Mouse (Mus musculus): Measurements from ENCODE around the gene Ubap1. TPM values are rescaled to one million over a fixed set of nuclear protein-coding genes. Genes with fewer than 3 reads are reported as not detected.
A peak's percentile ranks its signal among the peaks of the same experiment; 100 is the strongest.

The Ubap1 gene
- 53.7 and 54.8 TPM in 2 replicates for polyA plus RNA-seq (2015; fragmentation: Nextera tagmentation; extraction: Ambion mirVana)

- ATAC-seq (replicated peaks; ENCODE audit: low FRiP score, low read depth) (peak; percentile 99), DNase-seq (ENCODE audit: low spot score) (peak; percentile 99)
- under 1% methylated on average over 30 of the region's 31 CpGs for WGBS
- H3K4me2 ChIP-seq (ENCODE audit: low read length), result peak within 1 kb of the TSS; percentile 78
- no peaks in the 10 kb centered on the region for H3K27me3 ChIP-seq (ENCODE audit: insufficient read depth, low read length)
- H3K9me3 ChIP-seq (replicated peaks; ENCODE audit: low read length), result no peaks in the 10 kb centered on the region
- H3K9ac ChIP-seq (ENCODE audit: low read depth, low read length), result peak within 1 kb of the TSS; percentile 88
- H3K36me3 ChIP-seq (ENCODE audit: insufficient read depth, low read length), result no peaks in the 10 kb centered on the region
- H3K27ac ChIP-seq, result peak within 1 kb of the TSS; percentile 94
- TF ChIP-seq CTCF (IDR thresholded peaks at IDR 0.05; ENCODE audit: low read depth), result 0 out of 2 replicates have a peak, but pooled peaks have one; percentile 4
- 0 out of 2 replicates have a peak, but pooled peaks cover 3% of the 10 kb centered on the region for H3K4me1 ChIP-seq (replicated peaks; ENCODE audit: insufficient read depth, low read length)
- peak within 1 kb of the TSS; percentile 91 for H3K4me3 ChIP-seq (replicated peaks; ENCODE audit: low read depth, low read length)
These were observed at the start of gene Ubap1 for GRCm38 (mm10) chr4:41348584-41349198. Gene Ubap1, plus strand, starts transcription at chr4:41348996.

- peaks cover 45% of the 10 kb centered on the region for H3K36me3 ChIP-seq (ENCODE audit: insufficient read depth, low read length)
These were observed 45.1 kb upstream of the Ubap1 start for GRCm38 (mm10) chr4:41303671-41304070.

GRCm38 (mm10) chr4:41304302-41304701 is 44.5 kb upstream of the Ubap1 start:
- 50% methylated on average over 3 of the region's 3 CpGs for WGBS
- Histone ChIP-seq H3K9ac (ENCODE audit: low read depth, low read length) (no peak overlapping the region), H3K4me3 (replicated peaks; ENCODE audit: low read depth, low read length) (no peak overlapping the region), H3K4me1 (replicated peaks; ENCODE audit: insufficient read depth, low read length) (no peaks in the 10 kb centered on the region), H3K27ac (no peak overlapping the region), H3K4me2 (ENCODE audit: low read length) (no peak overlapping the region), H3K36me3 (ENCODE audit: insufficient read depth, low read length) (peaks cover 41% of the 10 kb centered on the region), H3K27me3 (ENCODE audit: insufficient read depth, low read length) (no peaks in the 10 kb centered on the region), H3K9me3 (replicated peaks; ENCODE audit: low read length) (no peaks in the 10 kb centered on the region)
- no peak for DNase-seq (ENCODE audit: low spot score)
- ATAC-seq (replicated peaks; ENCODE audit: low FRiP score, low read depth), result no peak
- TF ChIP-seq CTCF (IDR thresholded peaks at IDR 0.05; ENCODE audit: low read depth), result no peak

More at GRCm38 (mm10) chr4:41303671-41304070, 45.1 kb upstream of the Ubap1 start:
- Histone ChIP-seq H3K9ac (ENCODE audit: low read depth, low read length) (no peak overlapping the region), H3K27me3 (ENCODE audit: insufficient read depth, low read length) (no peaks in the 10 kb centered on the region), H3K4me1 (replicated peaks; ENCODE audit: insufficient read depth, low read length) (no peaks in the 10 kb centered on the region), H3K4me3 (replicated peaks; ENCODE audit: low read depth, low read length) (no peak overlapping the region), H3K27ac (no peak overlapping the region), H3K9me3 (replicated peaks; ENCODE audit: low read length) (no peaks in the 10 kb centered on the region), H3K4me2 (ENCODE audit: low read length) (no peak overlapping the region)
- no peak for TF ChIP-seq CTCF (IDR thresholded peaks at IDR 0.05; ENCODE audit: low read depth)
- ATAC-seq (replicated peaks; ENCODE audit: low FRiP score, low read depth) (no peak), DNase-seq (ENCODE audit: low spot score) (no peak)
- WGBS, result 91% methylated on average over 7 of the region's 7 CpGs

GRCm38 (mm10) chr4:41307406-41307805 is 41.4 kb upstream of the Ubap1 start:
- no peak for ATAC-seq (replicated peaks; ENCODE audit: low FRiP score, low read depth)
- TF ChIP-seq CTCF (IDR thresholded peaks at IDR 0.05; ENCODE audit: low read depth), result no peak
- Histone ChIP-seq H3K4me1 (replicated peaks; ENCODE audit: insufficient read depth, low read length) (no peaks in the 10 kb centered on the region), H3K4me2 (ENCODE audit: low read length) (no peak overlapping the region), H3K27me3 (ENCODE audit: insufficient read depth, low read length) (no peaks in the 10 kb centered on the region), H3K36me3 (ENCODE audit: insufficient read depth, low read length) (peaks cover 27% of the 10 kb centered on the region), H3K4me3 (replicated peaks; ENCODE audit: low read depth, low read length) (no peak overlapping the region), H3K27ac (no peak overlapping the region), H3K9ac (ENCODE audit: low read depth, low read length) (no peak overlapping the region), H3K9me3 (replicated peaks; ENCODE audit: low read length) (no peaks in the 10 kb centered on the region)
- WGBS, result 78% methylated on average over 6 of the region's 6 CpGs
- no peak for DNase-seq (ENCODE audit: low spot score)

GRCm38 (mm10) chr4:41310567-41311563 is 37.9 kb upstream of the Ubap1 start:
- peaks cover 21% of the 10 kb centered on the region for H3K36me3 ChIP-seq (ENCODE audit: insufficient read depth, low read length)

GRCm38 (mm10) chr4:41313722-41314121 is 35.1 kb upstream of the Ubap1 start:
- TF ChIP-seq CTCF (IDR thresholded peaks at IDR 0.05; ENCODE audit: low read depth), result no peak
- Histone ChIP-seq H3K9ac (ENCODE audit: low read depth, low read length) (peak overlapping the region; percentile 93), H3K4me1 (replicated peaks; ENCODE audit: insufficient read depth, low read length) (peaks cover 5% of the 10 kb centered on the region; the same call in 1 of the 2 replicates), H3K4me2 (ENCODE audit: low read length) (peak overlapping the region; percentile 79), H3K4me3 (replicated peaks; ENCODE audit: low read depth, low read length) (peak overlapping the region; percentile 84), H3K27me3 (ENCODE audit: insufficient read depth, low read length) (no peaks in the 10 kb centered on the region), H3K27ac (peak overlapping the region; percentile 99; the same call in 1 of the 2 replicates), H3K9me3 (replicated peaks; ENCODE audit: low read length) (no peaks in the 10 kb centered on the region), H3K36me3 (ENCODE audit: insufficient read depth, low read length) (peaks cover 18% of the 10 kb centered on the region)
- DNase-seq (ENCODE audit: low spot score) (peak; percentile 13), ATAC-seq (replicated peaks; ENCODE audit: low FRiP score, low read depth) (no peak)
- WGBS, result 11% methylated on average over 14 of the region's 14 CpGs

More at GRCm38 (mm10) chr4:41310567-41311563, 37.9 kb upstream of the Ubap1 start:
- DNase-seq (ENCODE audit: low spot score), result no peak
- ATAC-seq (replicated peaks; ENCODE audit: low FRiP score, low read depth), result no peak
- WGBS, result 90% methylated on average over 9 of the region's 9 CpGs
- peaks cover 5% of the 10 kb centered on the region; the same call in 1 of the 2 replicates for H3K4me1 ChIP-seq (replicated peaks; ENCODE audit: insufficient read depth, low read length)
- no peak overlapping the region for H3K4me2 ChIP-seq (ENCODE audit: low read length)
- H3K9me3 ChIP-seq (replicated peaks; ENCODE audit: low read length), result no peaks in the 10 kb centered on the region
- H3K9ac ChIP-seq (ENCODE audit: low read depth, low read length), result no peak overlapping the region
- no peaks in the 10 kb centered on the region for H3K27me3 ChIP-seq (ENCODE audit: insufficient read depth, low read length)
- no peak overlapping the region for H3K27ac ChIP-seq
- no peak for TF ChIP-seq CTCF (IDR thresholded peaks at IDR 0.05; ENCODE audit: low read depth)
- H3K4me3 ChIP-seq (replicated peaks; ENCODE audit: low read depth, low read length), result no peak overlapping the region
